Mouse (Mus musculus) 416B (cell line): ENCODE data around the gene Hoxd10.

Source experiments
- DNase-seq: peaks from one replicate; pipeline ENCODE4 v3.0.0; 2011; ENCODE audit warnings: low read depth

Hoxd10 gene

GRCm38 (mm10) chr2:74691022-74691951 lies at the start of gene Hoxd10:
Hoxd10 (plus strand) TSS chr2:74691924.
- DNase-seq: no peak

- DNase-seq: peak; percentile 50
Measured at GRCm38 (mm10) chr2:74642431-74642830, 49.3 kb upstream of the Hoxd10 start.

GRCm38 (mm10) chr2:74645631-74646030 lies 46.1 kb upstream of the Hoxd10 start:
- DNase-seq: no peak

- peak; percentile 45 for DNase-seq
Measured at GRCm38 (mm10) chr2:74647082-74647864, 44.5 kb upstream of the Hoxd10 start.

- no peak for DNase-seq
Measured at GRCm38 (mm10) chr2:74652996-74653340, 38.8 kb upstream of the Hoxd10 start.

DNA sequence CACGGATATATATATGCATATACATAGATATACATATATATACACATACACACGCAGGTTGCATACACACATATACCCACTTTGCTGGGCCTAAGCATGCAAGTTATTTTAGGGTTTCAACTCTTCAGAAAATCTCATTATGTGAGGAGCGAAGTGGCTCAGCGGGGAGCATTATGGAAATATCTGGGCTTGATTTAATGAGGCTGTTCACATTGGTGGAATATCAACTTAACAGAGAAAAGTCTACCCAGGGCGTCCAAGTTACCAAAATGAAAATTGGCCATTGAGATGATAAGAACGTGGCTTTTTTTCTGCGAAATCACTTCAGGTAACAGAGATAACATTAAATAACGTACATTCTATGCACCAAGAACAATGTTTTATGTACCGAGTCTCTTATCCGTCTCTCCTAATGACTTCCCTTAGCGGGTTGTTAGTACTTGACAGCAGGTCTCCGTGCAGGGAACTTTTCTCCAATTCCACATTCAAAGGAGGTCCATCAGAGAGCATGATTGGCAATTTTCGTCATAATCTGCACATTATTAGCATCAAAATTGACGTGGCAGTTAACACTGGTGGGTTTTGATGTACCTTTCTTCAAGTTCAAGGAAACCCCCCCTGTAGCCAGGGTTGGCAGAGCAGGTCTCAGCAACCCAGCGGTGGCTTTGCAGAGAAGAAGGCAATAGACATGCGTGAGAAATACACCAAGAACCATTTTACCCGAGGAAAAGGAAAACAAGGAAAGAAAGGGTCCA lies 37.8 kb upstream of the Hoxd10 start:
- no peak for DNase-seq

DNA sequence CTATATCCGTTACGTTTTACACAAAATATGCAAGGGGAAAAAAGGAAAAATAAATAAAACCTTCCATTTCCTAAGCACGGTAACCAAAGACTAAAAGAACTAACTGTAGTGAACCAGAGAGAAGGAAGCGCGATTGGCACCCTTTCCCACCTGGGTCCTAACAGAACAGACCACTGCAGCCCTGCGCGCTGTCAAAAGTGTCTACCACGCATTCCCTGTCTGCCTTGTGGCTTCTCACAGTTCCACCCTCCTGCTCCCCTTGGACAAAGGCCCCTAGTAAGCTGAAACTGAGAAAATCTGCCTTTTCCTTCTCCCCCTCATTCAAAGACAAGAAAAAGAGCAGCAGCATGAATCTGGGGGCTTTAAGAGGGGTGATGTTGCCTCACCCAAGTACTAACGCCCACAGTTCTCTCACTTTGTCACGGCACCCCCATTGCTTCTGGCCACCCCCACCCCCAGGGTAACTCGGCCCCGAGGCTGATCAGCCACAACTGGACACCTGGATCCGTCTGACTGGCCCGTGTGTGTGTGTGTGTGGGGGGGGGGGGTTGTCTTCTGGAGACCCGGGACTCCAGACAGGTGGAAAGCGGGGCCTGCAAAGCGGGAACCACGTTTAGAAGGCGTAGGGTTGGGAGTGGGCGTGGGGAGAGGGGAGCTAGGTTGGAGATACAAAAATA lies 36.8 kb upstream of the Hoxd10 start:
- DNase-seq: no peak

DNA sequence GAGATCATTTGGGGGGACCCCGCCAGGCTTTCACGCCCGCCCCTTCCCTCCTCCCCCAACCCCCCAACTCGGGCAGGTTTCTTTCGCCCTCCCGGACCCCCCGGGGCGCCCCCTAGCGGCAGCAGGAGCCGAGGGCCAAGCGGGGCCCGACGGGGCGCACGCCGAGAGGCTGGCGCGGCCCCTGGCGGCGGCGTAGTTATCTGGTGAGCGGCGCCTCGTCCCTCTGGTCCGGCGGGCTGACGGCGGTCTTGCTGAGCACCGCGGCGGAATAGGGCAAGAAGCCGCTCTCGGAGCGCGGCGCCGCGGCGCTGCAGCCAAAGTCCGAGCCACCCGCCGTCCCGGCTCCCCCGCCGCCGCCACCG lies 36.3 kb upstream of the Hoxd10 start:
- DNase-seq: no peak

DNA sequence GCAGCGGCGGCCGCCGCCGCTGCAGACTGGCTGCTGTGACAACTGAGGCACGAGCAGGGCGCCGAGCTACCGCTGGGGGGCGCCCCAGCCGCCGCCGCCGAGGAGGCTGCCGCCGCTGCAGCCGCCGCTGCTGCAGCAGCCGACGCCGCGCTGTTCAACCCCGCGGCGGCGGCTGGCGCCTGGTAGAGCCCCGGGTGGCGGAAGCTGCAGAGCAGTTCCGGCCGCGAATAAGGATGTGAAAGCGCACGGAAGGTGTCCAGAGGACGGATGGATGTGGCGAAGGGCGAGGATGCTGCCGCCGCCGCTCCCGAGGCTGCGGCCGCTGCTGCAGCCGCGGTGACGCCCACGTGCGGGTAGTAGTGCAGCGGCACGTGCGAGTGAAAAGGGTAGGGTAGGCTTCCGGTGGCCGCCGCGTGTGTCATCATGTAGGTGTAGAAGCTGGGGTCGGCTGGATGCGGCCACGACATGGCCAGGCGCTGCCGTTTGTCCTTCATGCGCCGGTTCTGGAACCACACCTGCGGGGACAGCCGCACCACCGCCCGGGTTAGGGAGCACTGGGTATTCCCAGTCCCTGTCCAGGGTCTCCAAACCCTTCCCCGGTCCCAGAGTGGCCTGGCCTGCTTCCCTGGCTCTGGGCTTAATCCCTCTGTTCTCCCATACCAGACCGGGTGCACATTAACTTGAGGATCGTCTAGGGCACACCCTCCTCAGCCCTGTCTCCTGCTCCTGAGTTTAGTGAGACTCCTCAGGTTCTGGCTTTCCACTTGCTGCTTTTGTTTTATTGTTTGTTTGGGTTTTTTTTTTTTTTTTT lies 35.7 kb upstream of the Hoxd10 start:
- no peak for DNase-seq

- DNase-seq: no peak
Measured at GRCm38 (mm10) chr2:74656632-74657021, 35.1 kb upstream of the Hoxd10 start.

DNA sequence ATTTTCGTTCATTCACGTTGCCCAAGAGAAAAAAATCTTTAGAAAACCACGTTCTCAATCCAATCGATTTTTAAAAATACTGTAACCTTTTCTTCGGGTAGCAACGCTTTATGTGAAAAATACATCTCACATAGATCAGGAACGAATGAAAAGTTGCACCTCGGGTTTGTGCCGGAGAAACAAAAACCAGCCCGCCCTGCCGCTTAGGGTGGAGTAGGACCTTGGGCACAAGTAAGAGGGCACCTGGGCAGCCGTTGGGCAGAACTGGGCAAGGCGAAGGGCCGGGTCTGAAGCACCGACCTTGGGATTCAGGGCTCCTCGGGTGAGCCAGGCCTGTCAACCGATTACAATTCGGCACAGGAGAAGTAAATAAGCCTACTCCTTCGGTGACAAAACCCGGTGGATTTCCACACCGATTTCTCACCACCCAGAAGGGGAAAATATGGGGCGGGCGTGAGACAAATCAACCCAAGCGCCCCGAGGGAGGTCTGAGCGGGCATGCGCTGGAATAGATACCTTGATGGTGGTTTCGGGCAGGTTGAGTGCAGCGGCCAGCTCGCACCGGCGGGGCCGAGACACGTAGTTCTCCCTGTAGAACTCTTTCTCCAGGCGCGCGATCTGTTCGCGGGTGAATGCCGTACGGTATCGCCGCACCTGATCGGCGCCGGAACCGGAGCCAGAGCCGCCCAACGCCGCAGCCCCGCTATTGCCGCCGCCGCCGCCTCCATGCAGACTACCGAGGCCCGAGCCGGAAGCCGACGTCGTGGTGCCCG lies 34.3 kb upstream of the Hoxd10 start:
- no peak for DNase-seq

DNA sequence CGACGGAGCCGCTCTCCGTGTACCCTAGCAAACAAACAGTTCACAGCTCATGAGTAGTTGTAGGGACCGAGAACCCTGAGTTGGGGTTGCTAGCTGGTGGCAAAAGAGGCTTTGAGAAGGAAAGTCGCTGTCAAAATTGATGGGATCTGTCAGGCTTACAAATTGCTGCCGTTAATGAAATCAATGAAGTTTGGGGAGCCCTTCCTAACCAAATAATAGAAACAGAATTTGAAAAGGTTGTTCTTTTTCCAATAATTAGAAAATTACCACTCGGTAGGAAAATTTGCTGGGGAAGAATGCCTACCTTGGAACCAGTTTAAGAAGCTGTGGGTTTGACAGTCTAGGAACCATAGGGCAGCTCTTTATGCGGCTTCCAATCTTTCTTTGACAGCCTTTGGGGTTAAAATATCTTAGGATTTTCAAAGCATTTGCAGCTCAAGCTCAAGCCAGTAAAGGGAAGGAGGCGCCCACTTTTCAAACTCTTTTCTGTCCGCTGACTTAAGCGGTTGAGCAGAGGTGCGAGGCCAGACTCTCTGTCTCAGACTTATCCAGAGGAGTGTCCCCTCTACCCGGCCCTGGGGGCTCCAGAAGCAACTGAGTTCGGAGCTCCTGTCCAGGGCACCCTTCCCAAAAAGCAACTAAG lies 33.6 kb upstream of the Hoxd10 start:
- no peak for DNase-seq

GRCm38 (mm10) chr2:74658667-74659371 lies 32.9 kb upstream of the Hoxd10 start:
- DNase-seq: no peak

DNA sequence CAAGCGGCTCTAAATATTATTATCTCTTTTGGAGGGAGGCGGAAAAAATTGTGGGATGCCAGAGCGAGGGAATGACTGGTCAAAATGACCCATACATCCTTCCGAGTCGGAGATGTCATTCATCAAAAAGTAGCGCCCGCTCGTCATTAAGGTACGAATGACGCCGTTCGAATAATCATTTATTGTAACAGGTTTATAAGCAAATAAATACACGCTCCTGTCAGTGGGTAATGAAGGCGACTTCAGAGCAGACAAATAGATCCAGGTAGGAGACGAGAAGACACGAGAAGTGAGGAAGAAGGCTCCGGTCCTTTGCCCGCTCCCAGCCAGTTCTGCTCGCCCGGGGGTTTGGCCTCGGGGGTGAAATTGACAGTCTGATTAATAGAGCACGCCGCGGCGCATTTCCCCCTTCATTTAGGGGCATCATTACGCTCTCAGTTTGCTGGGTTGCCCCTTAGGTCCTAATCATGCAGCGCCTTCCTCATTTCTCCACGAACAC lies 32.2 kb upstream of the Hoxd10 start, which contains the start of gene Evx2:
TSS of gene Evx2 (minus strand) at position 51 of the 499 bp plus-strand sequence.
- no peak for DNase-seq

DNA sequence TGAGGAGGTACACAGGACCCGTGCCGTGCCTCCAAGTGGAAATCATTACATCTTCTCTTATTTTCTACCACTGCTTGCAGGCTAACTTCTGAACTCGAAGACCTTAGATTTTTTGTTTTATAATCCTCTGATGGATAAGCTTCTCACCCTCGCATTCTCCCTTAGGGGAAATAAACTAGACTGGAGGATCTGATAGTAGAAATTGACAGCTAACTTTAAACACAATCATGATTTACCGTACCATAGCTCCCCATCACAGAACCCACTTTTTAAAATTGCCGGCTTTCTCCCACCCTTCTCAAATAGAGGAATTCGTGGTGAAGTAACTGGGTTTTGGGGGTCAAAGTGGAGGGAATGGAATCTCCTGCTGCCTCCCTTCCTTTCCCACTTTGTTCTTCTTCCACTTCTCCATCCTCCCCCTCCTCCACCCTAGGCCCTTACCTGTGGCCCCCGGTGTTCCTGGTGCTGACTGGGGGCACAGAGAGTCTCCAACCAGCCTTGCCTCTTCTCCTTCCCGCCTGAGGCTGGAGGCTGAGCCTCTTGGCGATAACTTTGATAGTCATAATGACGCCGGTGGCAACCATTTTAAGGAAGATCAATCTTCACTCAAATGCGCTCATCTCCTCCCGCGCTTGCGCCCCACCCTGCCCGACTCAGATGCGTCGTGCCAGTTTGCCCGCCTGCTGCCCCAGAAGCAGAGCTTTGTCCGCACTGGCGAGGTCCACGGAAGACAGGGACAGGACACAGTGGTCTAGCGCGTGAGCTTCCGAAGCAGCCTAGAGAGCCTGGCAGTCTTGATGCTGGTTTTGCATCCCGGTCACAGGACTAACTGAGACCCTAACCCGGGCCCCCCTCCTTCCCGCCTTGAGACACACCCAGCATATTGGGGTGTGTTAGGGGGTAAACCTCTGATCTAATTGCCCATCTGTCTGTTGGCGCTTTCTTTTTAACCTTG lies 31.0 kb upstream of the Hoxd10 start:
- no peak for DNase-seq

DNA sequence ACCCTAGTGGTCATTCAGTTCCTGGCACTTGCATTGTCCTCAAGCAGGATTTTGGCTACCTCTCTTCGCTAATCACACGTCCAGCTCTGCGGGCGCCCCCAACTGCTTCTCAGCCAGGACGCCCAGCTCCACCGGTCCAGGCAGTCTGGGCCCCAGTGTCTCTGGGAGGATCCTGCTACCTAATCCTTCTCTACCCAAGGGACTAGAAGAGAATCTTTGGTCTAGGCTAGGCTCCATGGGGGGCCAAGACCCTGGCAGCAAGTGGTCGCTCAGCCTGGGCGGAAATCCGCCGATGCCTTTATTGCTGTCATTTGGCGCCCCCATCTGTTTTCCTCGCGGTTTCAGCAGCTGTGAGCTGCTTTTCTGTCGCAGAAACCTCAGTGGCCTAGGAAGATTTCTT lies 30.0 kb upstream of the Hoxd10 start:
- peak; percentile 72 for DNase-seq

- DNase-seq: peak; percentile 76
Measured at GRCm38 (mm10) chr2:74663291-74663925, 28.3 kb upstream of the Hoxd10 start.
